Mouse (Mus musculus) cerebellum, postnatal 36 days (tissue): ENCODE data around the gene Alg5.
A peak's percentile ranks its signal among the peaks of the same experiment; 100 is the strongest.

Experiments
- DNase-seq, 2 experiments: peaks; one replicate each; pipeline ENCODE4 v3.0.0; 2021 to 2022; ENCODE audit warnings: mixed read lengths in 2 of 2

The Alg5 gene

GRCm38 (mm10) chr3:54741965-54742364 lies 6.6 kb downstream of the Alg5 start:
- no peak for DNase-seq

- peak; percentile 14 to 19 for DNase-seq
These were observed 10.5 kb downstream of the Alg5 start for GRCm38 (mm10) chr3:54745799-54746198.

DNA sequence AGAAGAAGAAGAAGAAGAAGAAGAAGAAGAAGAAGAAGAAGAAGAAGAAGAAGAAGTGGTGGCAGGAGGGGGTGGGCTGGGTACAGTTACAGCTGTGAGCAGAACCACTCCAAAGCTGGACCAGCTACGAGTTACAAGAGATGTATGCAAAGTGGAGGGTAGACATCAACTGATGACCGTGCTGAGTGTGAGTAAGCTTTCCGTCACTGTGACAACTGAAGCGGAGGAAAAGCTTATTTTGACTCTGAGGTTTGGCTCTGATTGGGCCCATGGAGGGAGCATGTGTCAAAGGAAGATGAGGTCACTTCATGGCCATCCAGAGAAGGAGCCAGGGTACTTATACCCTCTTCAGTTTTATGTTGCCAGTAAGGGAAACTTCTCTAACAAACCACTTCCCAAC lies 18.1 kb downstream of the Alg5 start:
- no peak for DNase-seq

GRCm38 (mm10) chr3:54755145-54756041 lies 20.1 kb downstream of the Alg5 start, which contains the start of gene Smad9:
Smad9 (plus strand) TSS chr3:54755582.
- peak; percentile 63 to 71 for DNase-seq

GRCm38 (mm10) chr3:54756058-54756457 lies 20.7 kb downstream of the Alg5 start:
- DNase-seq, result peak; percentile 30

GRCm38 (mm10) chr3:54757446-54757845 lies 22.1 kb downstream of the Alg5 start:
- no peak for DNase-seq

DNA sequence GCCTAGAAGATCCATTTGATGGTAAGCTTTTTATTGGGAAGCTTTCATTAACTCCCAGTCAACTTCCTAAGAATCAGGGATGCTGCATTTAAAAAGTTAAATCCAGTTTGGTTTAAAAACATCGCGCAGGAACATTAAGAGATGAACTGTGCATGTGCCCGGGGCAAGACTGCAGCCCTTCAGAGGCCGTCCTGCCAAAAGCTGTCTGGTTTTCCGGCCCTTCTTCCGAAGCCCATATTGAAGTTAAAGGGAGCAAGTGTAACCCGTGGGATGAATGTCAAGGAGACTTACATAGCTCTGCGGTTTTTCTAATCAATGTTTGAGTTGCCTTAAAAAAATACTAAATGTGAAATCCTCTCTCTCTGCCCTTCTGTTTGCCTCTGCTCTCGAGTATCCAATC lies 23.9 kb downstream of the Alg5 start:
- no peak for DNase-seq

GRCm38 (mm10) chr3:54760321-54761115 lies 25.2 kb downstream of the Alg5 start:
- DNase-seq, result no peak

DNA sequence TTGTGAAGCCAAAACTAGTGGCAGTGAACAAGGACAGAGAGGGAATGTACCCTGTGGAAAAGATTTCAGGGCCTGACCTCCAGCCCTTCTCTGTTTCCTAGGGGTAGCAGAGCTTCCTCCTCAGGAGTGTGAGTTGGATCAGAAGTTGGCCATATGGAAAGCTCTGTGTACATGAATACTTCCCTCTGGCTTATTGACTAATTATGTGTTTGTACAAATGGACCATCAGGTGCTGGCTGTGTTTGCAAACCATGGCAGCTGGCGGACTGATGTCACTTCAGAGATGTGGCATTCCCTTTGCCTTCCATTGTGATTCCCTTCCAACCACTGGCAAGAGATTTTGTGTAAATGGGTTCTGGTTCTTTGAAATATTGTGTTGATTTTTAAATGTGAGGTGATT lies 25.9 kb downstream of the Alg5 start:
- no peak for DNase-seq

- peak; percentile 40 to 47 for DNase-seq
These were observed 29.1 kb downstream of the Alg5 start for GRCm38 (mm10) chr3:54764418-54764817.

DNA sequence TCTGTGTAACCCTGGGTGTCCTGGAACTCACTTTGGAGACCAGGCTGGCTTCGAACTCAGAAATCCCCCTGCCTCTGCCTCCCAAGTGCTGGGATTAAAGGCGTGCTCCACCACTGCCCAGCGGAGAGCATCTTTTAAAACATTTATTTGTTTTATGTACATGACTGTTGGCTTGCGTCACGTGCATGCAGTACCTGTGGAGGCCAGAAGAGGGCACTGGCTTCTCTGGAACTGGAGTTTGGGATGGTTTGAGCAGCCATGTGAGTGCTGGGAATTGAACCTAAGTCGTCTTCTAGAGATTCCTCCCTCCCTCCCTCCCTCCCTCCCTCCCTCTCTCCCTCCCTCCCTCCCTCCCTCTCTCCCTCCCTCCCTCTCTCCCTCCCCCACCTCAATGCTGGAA lies 30.2 kb downstream of the Alg5 start:
- DNase-seq, result peak in 1 of 2 experiments; percentile 20

DNA sequence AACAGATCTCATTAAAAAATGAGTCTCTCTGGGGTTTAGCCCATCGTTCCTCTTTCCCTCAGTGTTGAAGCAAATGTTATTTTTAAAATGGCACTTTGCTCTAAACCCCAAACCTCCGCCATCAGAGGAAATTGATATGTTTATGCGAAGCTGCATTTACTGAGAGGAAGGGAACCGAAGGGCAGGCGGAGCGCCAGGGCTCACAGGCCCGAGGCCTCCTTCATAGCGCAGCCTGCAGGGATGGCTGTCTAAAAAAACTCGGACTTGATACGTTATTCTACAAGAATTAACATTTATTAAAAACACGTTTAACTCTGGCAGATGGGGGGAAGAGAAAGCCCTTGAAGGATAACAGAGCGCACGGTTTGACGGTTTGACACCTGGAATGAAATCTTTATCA lies 30.7 kb downstream of the Alg5 start:
- no peak for DNase-seq

GRCm38 (mm10) chr3:54766811-54767210 lies 31.5 kb downstream of the Alg5 start:
- no peak for DNase-seq

GRCm38 (mm10) chr3:54768592-54768991 lies 33.3 kb downstream of the Alg5 start:
- DNase-seq, result no peak

DNA sequence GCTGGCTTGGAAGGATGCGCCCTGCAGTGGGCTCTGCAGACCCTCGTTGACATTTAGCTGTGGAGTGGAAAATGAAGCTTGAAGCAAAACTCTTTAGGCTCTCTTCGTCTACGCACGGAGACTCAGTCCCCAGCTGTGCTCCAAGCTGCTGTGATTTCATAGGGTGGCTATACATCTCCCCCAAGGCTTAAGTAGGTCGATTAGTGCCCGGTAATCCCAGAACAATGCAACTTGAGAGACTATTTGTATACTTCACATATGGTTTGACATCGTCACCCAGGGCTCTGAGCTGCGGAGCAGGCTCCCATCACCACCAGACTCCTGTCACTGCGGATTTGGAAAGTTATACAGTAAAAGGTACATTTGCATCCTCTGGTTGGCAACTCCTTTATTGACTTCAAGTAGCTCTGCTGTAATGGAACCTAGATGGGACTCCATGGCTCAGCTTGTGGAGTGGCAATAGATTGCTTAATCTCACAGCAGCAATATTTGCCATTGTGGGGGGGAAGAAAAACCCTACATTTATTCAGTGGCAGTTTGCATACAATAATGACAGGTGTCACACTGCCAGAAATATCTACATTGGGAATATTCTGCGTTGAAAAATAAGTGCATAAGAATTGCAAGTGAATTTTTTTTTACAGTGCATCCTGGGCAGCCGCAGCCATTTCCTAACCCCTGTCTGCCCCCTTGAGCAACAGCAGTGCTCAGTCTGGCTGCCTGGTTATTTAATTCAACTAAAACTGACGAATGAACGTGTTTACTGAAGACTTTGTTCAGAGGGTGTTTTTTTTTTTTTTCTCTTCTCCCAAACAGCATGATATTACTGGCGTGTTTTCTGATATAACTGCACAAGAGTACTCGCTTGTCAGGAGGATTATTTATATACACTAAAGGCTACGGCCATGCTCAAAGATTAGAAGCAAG lies 34.3 kb downstream of the Alg5 start:
- DNase-seq, result no peak

DNA sequence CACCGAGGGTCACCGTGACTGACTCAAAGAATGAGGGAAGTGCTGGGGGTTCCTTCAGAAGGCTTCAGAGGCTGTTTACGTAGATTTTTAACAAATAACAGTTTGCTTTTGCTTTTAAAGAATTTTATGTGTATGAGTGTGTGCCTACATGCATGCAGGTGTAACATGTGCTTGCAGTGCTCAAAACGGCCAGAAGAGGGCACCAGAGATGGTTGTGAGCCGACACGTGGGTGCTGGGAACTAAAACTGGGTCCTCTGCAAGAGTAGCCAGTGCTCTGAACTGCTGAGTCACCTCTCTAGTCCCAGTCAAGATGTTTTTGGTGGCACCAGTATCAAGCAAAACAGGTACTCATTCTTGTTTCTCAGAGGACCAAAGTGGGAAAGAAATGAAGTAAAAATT lies 38.3 kb downstream of the Alg5 start:
- DNase-seq, result no peak

GRCm38 (mm10) chr3:54775989-54776631 lies 40.8 kb downstream of the Alg5 start:
- no peak for DNase-seq

GRCm38 (mm10) chr3:54790601-54791000 lies 55.3 kb downstream of the Alg5 start:
- DNase-seq, result no peak

- no peak for DNase-seq
These were observed 56.7 kb downstream of the Alg5 start for GRCm38 (mm10) chr3:54791822-54792677.

- DNase-seq, result no peak
These were observed 58.4 kb downstream of the Alg5 start for GRCm38 (mm10) chr3:54793762-54794161.

- DNase-seq, result no peak
These were observed 60.0 kb downstream of the Alg5 start for GRCm38 (mm10) chr3:54795379-54795778.
